In the genomic region with DNA sequence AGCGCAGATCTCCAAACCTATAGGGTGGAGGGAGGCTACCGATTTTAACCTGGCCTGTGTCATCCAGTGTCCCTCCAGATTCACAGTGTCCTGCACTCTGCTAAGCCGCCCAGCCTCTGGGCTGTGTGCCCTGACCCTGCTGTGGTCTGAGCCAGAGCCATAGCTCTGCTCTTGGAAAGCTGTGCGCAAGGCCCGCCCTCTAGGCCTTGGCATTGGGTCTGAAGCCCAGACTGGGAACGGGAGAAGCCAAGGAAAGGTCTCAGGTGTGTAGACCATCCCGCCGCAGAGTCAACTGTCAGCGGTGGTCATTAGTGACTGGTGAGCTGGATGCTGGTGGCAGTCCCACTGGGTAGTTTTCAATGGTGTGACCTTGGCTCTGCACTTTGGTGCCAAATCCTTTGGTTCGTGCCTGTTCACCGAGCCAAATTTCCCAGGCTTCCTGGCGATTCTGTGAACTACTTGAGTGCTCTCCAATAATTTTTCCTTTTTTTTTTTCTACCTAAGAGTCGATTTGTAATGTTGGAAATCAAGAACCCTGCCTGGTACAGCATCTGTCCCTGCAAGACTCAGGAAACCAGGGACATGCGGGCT, we compare ENCODE assay signal across 8 mouse cellular contexts. TPM values are rescaled to one million over a fixed set of nuclear protein-coding genes. Genes with fewer than 3 reads are reported as not detected.
DNase-seq lines count a peak whose midpoint lies in the region; ATAC-seq and TF ChIP-seq lines count a peak whose summit lies in the region.

No protein-coding gene starts in this region.

- H3K79me2 ChIP-seq in heart, adult 2 months (replicated peaks; ENCODE audit: control insufficient read depth, insufficient read depth, low read length) = no peaks in the 10 kb centered on the region

- H3K4me2 ChIP-seq in intestine, postnatal 0 days (replicated peaks; ENCODE audit: low read depth) = peak overlapping the region; percentile 21; the same call in 1 of the 2 replicates
- H3K4me2 ChIP-seq in midbrain, embryonic 14.5 days (ENCODE audit: low read length) = 0 out of 2 replicates have a peak overlapping the region, but pooled peaks have one; percentile 1

- intact Hi-C loops in heart, adult 2 months (cut with DNase I) = loop anchor here (1.0 to 5.0 kb wide), 4 partner anchors 115 to 188 kb away; no protein-coding TSS in a partner anchor

- peak overlapping the region; percentile 42 for H3K4me3 ChIP-seq in embryonic facial prominence, embryonic 10.5 days
- H3K4me3 ChIP-seq in heart, adult 2 months = peak overlapping the region; percentile 27
- H3K4me3 ChIP-seq in intestine, postnatal 0 days (ENCODE audit: low read depth, low read length) = no peak overlapping the region
- no peak overlapping the region for H3K4me3 ChIP-seq in midbrain, embryonic 14.5 days (replicated peaks; ENCODE audit: low read depth, low read length)

- H3K9me3 ChIP-seq in embryonic facial prominence, embryonic 10.5 days = no peaks in the 10 kb centered on the region
- H3K9me3 ChIP-seq in intestine, postnatal 0 days (ENCODE audit: control insufficient read depth) = no peaks in the 10 kb centered on the region
- no peaks in the 10 kb centered on the region for H3K9me3 ChIP-seq in midbrain, embryonic 14.5 days (ENCODE audit: control insufficient read depth, low read length)

- peak; percentile 25 for DNase-seq in right cerebral cortex, adult 18-20 months
- no peak for DNase-seq in right cerebral cortex, adult 2 months (ENCODE audit: low spot score in 2 of 2)
- peak; percentile 66 for DNase-seq in embryonic facial prominence, embryonic 10.5 days (ENCODE audit: low spot score)
- peak; percentile 75 to 82 for DNase-seq in heart, adult 2 months
- DNase-seq in midbrain, embryonic 14.5 days = peak; percentile 18
- no peak for DNase-seq in frontal cortex, postnatal 10 days (ENCODE audit: low spot score in 2 of 2)
- DNase-seq in natural killer cell, adult 2 months (ENCODE audit: low spot score in 2 of 2) = no peak

- peaks cover 64% of the 10 kb centered on the region for H3K4me1 ChIP-seq in embryonic facial prominence, embryonic 10.5 days
- peaks cover 3% of the 10 kb centered on the region for H3K4me1 ChIP-seq in heart, adult 2 months (ENCODE audit: control insufficient read depth, insufficient read depth, low read length)
- H3K4me1 ChIP-seq in intestine, postnatal 0 days (replicated peaks; ENCODE audit: control insufficient read depth, insufficient read depth, low read length) = no peaks in the 10 kb centered on the region
- H3K4me1 ChIP-seq in midbrain, embryonic 14.5 days (ENCODE audit: control insufficient read depth, insufficient read depth, low read length) = peaks cover 18% of the 10 kb centered on the region

- H3K36me3 ChIP-seq in embryonic facial prominence, embryonic 10.5 days (replicated peaks) = no peaks in the 10 kb centered on the region
- no peaks in the 10 kb centered on the region for H3K36me3 ChIP-seq in heart, adult 2 months (ENCODE audit: control insufficient read depth, insufficient read depth, low read length)
- H3K36me3 ChIP-seq in intestine, postnatal 0 days (ENCODE audit: control insufficient read depth, insufficient read depth) = no peaks in the 10 kb centered on the region
- H3K36me3 ChIP-seq in midbrain, embryonic 14.5 days (ENCODE audit: control insufficient read depth, insufficient read depth, low read length) = no peaks in the 10 kb centered on the region

- no peaks in the 10 kb centered on the region for H3K27me3 ChIP-seq in embryonic facial prominence, embryonic 10.5 days (replicated peaks; ENCODE audit: low read depth, poor library complexity, severe bottlenecking)
- H3K27me3 ChIP-seq in heart, adult 2 months (ENCODE audit: control insufficient read depth, insufficient read depth, low read length) = no peaks in the 10 kb centered on the region
- no peaks in the 10 kb centered on the region for H3K27me3 ChIP-seq in intestine, postnatal 0 days (replicated peaks; ENCODE audit: control insufficient read depth, insufficient read depth, low read length)
- no peaks in the 10 kb centered on the region for H3K27me3 ChIP-seq in midbrain, embryonic 14.5 days (ENCODE audit: control insufficient read depth, insufficient read depth, low read length)

- no peak for TF ChIP-seq POLR2A in heart, adult 2 months (IDR thresholded peaks at IDR 0.05; ENCODE audit: insufficient read depth, low read depth, low read length)

- ATAC-seq in intestine, postnatal 0 days = no peak
- 0 out of 2 replicates have a peak, but pooled peaks have one; percentile 24 for ATAC-seq in midbrain, embryonic 14.5 days (ENCODE audit: low FRiP score, low TSS enrichment)

- TF ChIP-seq CTCF in heart, adult 2 months (IDR thresholded peaks at IDR 0.05) = no peak
- TF ChIP-seq CTCF in intestine, postnatal 0 days (IDR thresholded peaks at IDR 0.05; ENCODE audit: low read depth) = no peak

- peak overlapping the region; percentile 94 for H3K27ac ChIP-seq in embryonic facial prominence, embryonic 10.5 days (replicated peaks)
- H3K27ac ChIP-seq in heart, adult 2 months = peak overlapping the region; percentile 60
- H3K27ac ChIP-seq in intestine, postnatal 0 days (ENCODE audit: low read depth, low read length) = no peak overlapping the region; the same call in 1 of the 2 replicates
- peak overlapping the region; percentile 1; the same call in 1 of the 2 replicates for H3K27ac ChIP-seq in midbrain, embryonic 14.5 days (replicated peaks; ENCODE audit: low read depth, low read length)

- WGBS in embryonic facial prominence, embryonic 10.5 days = 28% methylated on average over 14 of the region's 14 CpGs
- WGBS in heart, adult 2 months = 27% methylated on average over 14 of the region's 14 CpGs
- WGBS in intestine, postnatal 0 days = 65% methylated on average over 14 of the region's 14 CpGs
- WGBS in midbrain, embryonic 14.5 days = 53% methylated on average over 14 of the region's 14 CpGs

- TF ChIP-seq EP300 in heart, adult 2 months (IDR thresholded peaks at IDR 0.05; ENCODE audit: insufficient read depth, low read depth, low read length) = no peak

- H3K9ac ChIP-seq in heart, adult 2 months (ENCODE audit: low read depth, low read length) = peak overlapping the region; percentile 46; the same call in 1 of the 2 replicates
- H3K9ac ChIP-seq in intestine, postnatal 0 days (ENCODE audit: low read depth, low read length) = no peak overlapping the region
- no peak overlapping the region for H3K9ac ChIP-seq in midbrain, embryonic 14.5 days (replicated peaks; ENCODE audit: low read length)

RNA-seq across cellular contexts. Expression of gene Ptgfrn, which starts 52.0 kb away (rescaled TPM):
- polyA plus RNA-seq in embryonic facial prominence, embryonic 10.5 days (2016; fragmentation: Nextera tagmentation; extraction: Ambion mirVana) = 3.9 and 4.1 TPM in 2 replicates
- 10 to 100 TPM; 19.4 to 25.1 TPM for total RNA-seq in heart, adult 2 months (2021)
- polyA plus RNA-seq in heart, adult 2 months (2012; rRNA removed) = 18.5 and 27.2 TPM in 2 replicates
- polyA plus RNA-seq in intestine, postnatal 0 days (2015; fragmentation: Nextera tagmentation; extraction: Ambion mirVana) = 5.6 and 6.1 TPM in 2 replicates
- polyA plus RNA-seq in midbrain, embryonic 14.5 days (2014; fragmentation: Nextera tagmentation; extraction: Ambion mirVana) = 4.0 and 4.2 TPM in 2 replicates

Comparison
In these comparisons a context has a peak if more than half of its experiments do, and no peak if none do; other contexts are left out.
1. DNase-seq: peak in right cerebral cortex, adult 18-20 months (single experiment), embryonic facial prominence, embryonic 10.5 days (single experiment), heart, adult 2 months (2 of 2) and midbrain, embryonic 14.5 days (single experiment); none in right cerebral cortex, adult 2 months (0 of 2), frontal cortex, postnatal 10 days (0 of 2) and natural killer cell, adult 2 months (0 of 2).
2. H3K4me3 ChIP-seq: peak in embryonic facial prominence, embryonic 10.5 days (single experiment) and heart, adult 2 months (single experiment); none in intestine, postnatal 0 days (single experiment) and midbrain, embryonic 14.5 days (single experiment).